Mouse (Mus musculus): ENCODE data around the gene Sox21. TPM values are rescaled to one million over a fixed set of nuclear protein-coding genes. Genes with fewer than 3 reads are reported as not detected.
A peak's percentile ranks its signal among the peaks of the same experiment; 100 is the strongest.

Sox21 gene
- total RNA-seq, 2 experiments from 2014 or later = not detected

- intact Hi-C loops (cut with DNase I) = no loop called here
Observed at GRCm38 (mm10) chr14:118226471-118227155, 10.2 kb downstream of the Sox21 start.

GRCm38 (mm10) chr14:118225911-118226310 lies 10.9 kb downstream of the Sox21 start:
- no peak for DNase-seq
- intact Hi-C loops (cut with DNase I) = no loop called here

More at GRCm38 (mm10) chr14:118226471-118227155, 10.2 kb downstream of the Sox21 start:
- DNase-seq = no peak

DNA sequence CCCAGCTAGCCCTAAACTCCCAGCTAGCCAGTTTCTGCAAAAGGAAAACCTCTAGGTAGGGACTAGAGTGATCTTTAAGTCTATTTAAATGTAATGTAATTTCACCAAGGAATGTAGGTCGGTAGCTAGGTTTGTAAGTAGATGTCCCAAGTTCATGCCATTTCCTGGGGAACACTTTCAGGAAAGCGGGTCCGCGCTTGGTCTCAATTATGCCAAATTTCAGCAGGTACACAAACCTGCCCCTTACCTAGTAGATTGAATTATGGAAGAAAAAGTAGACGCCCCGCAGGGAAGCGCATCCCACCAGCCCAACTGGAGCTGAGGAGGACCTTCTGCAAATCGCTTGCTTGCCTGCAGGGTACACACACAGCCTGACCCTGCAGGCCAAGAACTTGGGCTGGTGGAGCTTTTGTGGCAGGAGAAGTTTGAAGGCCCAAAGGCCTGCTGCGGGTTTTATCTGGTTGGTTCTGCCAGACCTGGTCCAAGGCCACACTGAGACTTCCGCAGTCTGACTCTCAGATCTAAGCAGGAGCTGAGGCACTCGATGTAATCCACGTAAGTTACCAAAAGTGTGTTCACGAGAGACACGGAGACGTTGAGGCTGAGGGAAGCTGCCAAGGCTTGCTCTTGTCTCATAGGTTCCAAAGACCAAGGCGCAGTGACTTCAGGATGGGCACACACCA lies 11.6 kb downstream of the Sox21 start:
- DNase-seq = no peak
- intact Hi-C loops (cut with DNase I) = no loop called here

GRCm38 (mm10) chr14:118220885-118221284 lies 15.9 kb downstream of the Sox21 start:
- no peak for DNase-seq
- intact Hi-C loops (cut with DNase I) = no loop called here

DNA sequence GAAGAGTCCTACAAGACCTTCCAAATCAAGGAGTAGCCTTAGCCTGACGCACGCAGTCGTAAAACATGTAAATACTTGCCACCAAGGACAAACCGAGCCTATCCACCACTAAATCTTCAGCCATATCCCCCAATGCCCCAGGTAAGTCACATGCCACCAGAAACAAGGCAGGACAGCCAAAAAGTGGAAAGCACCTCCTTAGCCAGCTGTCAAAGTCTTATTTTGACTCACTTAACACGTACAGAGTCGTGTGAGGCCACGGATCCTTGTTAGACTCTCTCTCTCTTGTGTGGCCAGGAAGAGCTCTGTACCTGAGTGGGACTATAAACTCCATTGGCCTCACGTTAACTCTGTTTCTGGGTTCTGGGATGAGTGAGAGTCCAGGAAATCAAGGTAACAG lies 20.0 kb downstream of the Sox21 start:
- DNase-seq = no peak
- intact Hi-C loops (cut with DNase I) = no loop called here

DNA sequence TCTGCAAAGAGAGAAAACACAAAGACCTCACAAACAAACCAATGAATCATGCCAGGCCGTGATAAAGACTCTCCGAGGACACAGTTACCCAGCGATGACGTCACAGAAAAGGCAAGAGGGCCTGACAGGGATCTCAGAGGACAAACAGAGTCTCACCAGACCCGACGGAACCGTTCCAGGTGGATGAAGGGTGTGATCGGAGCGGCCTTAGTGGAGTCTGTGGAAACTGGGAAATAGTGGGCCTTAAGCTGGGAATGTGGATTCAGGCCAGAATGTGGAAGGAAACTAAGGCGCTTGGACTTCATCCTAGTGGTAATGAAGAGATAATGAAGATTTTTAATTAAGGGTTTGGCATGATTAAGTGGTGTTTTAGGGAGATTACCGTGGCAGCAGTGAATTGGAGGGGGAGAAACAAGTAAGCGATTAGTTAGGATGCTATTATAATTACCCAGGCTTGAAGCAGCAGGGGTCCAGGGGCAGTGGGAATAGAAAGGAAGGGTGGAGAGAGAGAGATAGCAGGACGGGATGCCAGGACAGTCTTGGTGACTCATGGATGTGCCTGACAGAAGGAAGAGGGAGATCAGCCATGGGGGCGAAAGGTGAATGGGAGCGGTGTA lies 24.5 kb downstream of the Sox21 start:
- intact Hi-C loops (cut with DNase I) = no loop called here
- no peak for DNase-seq

DNA sequence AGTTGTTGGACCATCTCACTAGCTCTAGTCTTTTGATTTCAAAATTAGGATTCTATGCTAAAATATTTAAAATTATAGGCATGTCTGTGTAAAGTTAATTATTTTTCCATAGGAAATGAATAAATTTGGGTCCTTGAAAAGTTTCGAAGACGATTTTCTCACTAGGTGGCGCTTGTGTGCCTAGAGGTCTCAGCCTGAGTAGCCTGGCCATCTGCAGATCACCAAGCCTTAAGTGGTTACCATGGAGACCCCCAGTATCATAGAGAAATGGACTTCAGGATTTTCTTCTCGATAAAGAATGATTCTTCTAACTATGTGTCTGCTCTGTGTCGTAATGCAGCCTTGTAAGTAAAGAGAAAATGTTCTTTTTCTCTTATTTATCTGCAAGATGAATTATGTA lies 27.2 kb downstream of the Sox21 start:
- DNase-seq = peak; percentile 20 to 49
- intact Hi-C loops (cut with DNase I) = loop anchor here (1.0 kb wide), 1 partner anchor 382 kb away; no protein-coding TSS in a partner anchor

- intact Hi-C loops (cut with DNase I) = no loop called here
- no peak for DNase-seq
Observed at GRCm38 (mm10) chr14:118207347-118207746, 29.5 kb downstream of the Sox21 start.

- no peak for DNase-seq
- intact Hi-C loops (cut with DNase I) = no loop called here
Observed at GRCm38 (mm10) chr14:118203031-118203430, 33.8 kb downstream of the Sox21 start.

- intact Hi-C loops (cut with DNase I) = no loop called here
- no peak for DNase-seq
Observed at GRCm38 (mm10) chr14:118202006-118202405, 34.8 kb downstream of the Sox21 start.

DNA sequence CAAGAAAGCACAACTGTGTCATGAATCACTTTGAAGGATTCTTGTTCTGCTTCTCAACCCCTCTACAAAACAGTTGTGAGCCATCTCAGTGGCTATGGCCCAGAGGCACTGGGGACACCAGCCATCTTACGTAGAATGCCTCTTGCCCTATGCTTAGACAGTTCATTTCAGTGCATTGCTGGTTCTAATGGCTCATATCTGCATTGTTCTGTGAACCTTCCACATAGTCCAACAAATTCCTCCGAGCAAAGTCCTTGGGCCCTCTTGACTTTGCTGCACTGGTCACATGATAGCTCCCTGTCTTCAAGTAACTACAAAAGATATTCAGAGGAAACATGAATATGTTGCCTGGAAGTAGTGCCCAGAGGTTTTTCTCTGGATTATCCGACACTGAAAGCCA lies 36.1 kb downstream of the Sox21 start:
- intact Hi-C loops (cut with DNase I) = no loop called here
- DNase-seq = no peak

DNA sequence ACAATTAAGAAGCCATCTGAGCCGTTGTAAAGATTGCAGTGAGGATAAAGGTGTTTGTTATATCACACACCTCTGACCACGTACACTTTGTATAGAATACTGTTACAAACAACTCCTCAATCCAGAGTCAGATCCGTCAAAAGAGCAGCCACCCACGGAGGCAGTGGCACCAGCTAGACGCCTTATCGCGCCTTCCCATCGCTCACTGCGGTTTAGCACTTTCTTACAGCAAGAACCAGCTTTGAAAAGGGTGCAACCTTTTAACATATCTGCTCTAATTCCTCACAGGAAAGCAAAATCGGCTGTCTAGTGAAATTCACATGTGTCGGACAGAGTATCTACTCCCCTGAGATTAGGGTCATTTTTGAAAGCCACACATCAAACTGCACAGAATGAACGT lies 39.8 kb downstream of the Sox21 start:
- intact Hi-C loops (cut with DNase I) = no loop called here

DNA sequence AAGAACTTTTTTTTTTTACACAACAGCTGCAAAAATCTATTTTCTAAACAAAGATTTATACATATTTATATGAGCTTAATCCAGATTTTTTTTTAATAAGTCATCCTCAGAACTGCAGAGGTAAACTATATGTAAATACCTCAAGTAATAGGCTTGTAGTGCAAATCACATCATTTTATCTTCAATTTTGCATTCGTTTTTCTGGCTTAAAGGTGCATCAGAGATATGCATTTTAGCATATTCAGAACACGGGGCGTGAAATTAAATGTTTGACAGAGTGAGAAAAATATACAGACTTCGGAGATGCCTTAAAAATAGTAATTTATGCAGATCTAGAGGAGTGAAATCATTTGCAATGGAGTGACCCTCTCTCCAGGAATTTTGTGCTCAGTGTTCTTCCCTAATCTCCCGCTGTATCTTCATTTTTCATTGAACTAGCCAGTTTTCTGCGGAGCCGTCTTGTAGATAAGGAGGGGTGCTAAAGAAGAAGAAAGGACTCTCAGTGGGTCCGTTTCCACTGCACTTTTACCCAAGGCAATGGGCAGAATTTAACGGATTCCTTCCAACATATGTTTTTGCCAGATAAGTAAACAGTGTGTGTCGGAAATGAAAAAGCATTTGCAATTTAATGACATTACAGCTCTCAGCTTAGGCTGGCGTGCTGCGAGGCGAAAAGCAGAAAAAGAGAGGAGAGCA lies 42.5 kb downstream of the Sox21 start:
- intact Hi-C loops (cut with DNase I) = no loop called here
- DNase-seq = no peak

More for the DNA sequence above, 39.8 kb downstream of the Sox21 start:
- no peak for DNase-seq

- DNase-seq = no peak
- intact Hi-C loops (cut with DNase I) = no loop called here
Observed at GRCm38 (mm10) chr14:118193663-118194062, 43.2 kb downstream of the Sox21 start.

DNA sequence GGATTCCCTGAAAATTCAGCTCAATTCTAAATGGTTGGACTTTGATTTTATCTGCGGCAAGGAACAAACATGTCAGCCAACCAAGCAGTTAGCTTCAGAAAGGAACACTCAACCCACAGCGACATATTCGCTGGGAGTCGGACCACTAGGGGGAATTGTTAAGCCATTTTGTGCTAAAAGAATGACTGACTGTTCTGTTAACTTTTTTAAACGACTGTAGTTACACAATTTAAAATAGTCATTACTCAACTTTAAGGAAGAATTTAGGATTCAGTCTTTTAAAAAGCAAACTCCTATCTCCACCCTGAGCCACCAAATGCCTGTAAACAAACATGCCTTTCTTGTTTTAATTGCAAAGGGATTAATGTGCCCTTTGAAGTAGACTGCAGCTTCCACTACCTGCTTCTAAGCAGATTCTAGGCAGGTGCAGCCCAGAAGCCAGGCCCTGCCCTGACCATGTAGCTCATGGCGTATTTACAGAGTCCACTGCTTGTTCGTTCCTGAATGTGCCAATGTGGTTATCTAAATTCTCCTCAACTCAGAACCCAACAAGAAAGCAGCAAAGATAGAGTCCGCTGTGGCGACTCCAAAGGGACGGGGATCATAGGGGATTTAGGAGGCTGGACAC lies 43.7 kb downstream of the Sox21 start:
- intact Hi-C loops (cut with DNase I) = no loop called here
- DNase-seq = no peak

GRCm38 (mm10) chr14:118191442-118191841 lies 45.4 kb downstream of the Sox21 start:
- DNase-seq = peak in 1 of 2 experiments; percentile 18
- intact Hi-C loops (cut with DNase I) = no loop called here

Small RNA genes within 50 kb of the gene (microRNA-seq; reads per million reads assigned to microRNA genes)
- gene Mir6241 = 0 reads per million in 2 experiments

Other genes starting within 250 kb of the Sox21 start
- gene Dct, start 184.8 kb downstream of the Sox21 start, total RNA-seq (2021) = 1 to 10 TPM; 3.9 to 5.4 TPM
- 10 to 100 TPM; 12.1 to 13.9 TPM for gene Tgds, start 104.3 kb downstream of the Sox21 start, total RNA-seq (2021)
- 10 to 100 TPM; 27.2 to 29.0 TPM for gene Gpr180, start 99.9 kb downstream of the Sox21 start, total RNA-seq (2021)
- not detected for gene Gm9376, start 29.9 kb upstream of the Sox21 start, total RNA-seq (2021)